Mouse (Mus musculus): ENCODE results near the gene Matn4. TPM values are rescaled to one million over a fixed set of nuclear protein-coding genes. Genes with fewer than 3 reads are reported as not detected.

Gene Matn4
- polyA plus RNA-seq, 1 experiment: 0.82 TPM

GRCm38 (mm10) chr2:164431676-164432465, 26.9 kb upstream of the Matn4 start:
- Histone ChIP-seq H3K27ac (ENCODE audit: insufficient read depth, low read length) (no peak overlapping the region), H3K4me3 (ENCODE audit: extremely low read depth, insufficient read depth, insufficient read length) (no peak overlapping the region), H3K4me1 (ENCODE audit: control insufficient read depth, insufficient read depth, insufficient read length) (peaks cover 23% of the 10 kb centered on the region; the same call in 1 of the 2 replicates), H3K27me3 (ENCODE audit: control insufficient read depth, insufficient read depth, low read length) (no peaks in the 10 kb centered on the region), H3K36me3 (ENCODE audit: control insufficient read depth, insufficient read depth, low read length) (peaks cover 27% of the 10 kb centered on the region)
- 80% methylated on average over 9 of the region's 9 CpGs for WGBS
- no peak for DNase-seq (ENCODE audit: low read depth in 1 of 2, low spot score in 2 of 2)
- TF ChIP-seq POLR2A (IDR thresholded peaks at IDR 0.05; ENCODE audit: low read depth, low read length) (no peak), CTCF (IDR thresholded peaks at IDR 0.05; ENCODE audit: extremely low read depth, insufficient read depth, insufficient read length, insufficient replicate concordance) (no peak)

- Histone ChIP-seq H3K27me3 (ENCODE audit: control insufficient read depth, insufficient read depth, low read length) (no peaks in the 10 kb centered on the region), H3K4me3 (ENCODE audit: extremely low read depth, insufficient read depth, insufficient read length) (no peak overlapping the region), H3K4me1 (ENCODE audit: control insufficient read depth, insufficient read depth, insufficient read length) (peaks cover 14% of the 10 kb centered on the region; the same call in 1 of the 2 replicates), H3K36me3 (ENCODE audit: control insufficient read depth, insufficient read depth, low read length) (peaks cover 28% of the 10 kb centered on the region), H3K27ac (ENCODE audit: insufficient read depth, low read length) (no peak overlapping the region)
- 56% methylated on average over 7 of the region's 7 CpGs for WGBS
- no peak for DNase-seq (ENCODE audit: low read depth in 1 of 2, low spot score in 2 of 2)
- TF ChIP-seq POLR2A (IDR thresholded peaks at IDR 0.05; ENCODE audit: low read depth, low read length) (no peak), CTCF (IDR thresholded peaks at IDR 0.05; ENCODE audit: extremely low read depth, insufficient read depth, insufficient read length, insufficient replicate concordance) (no peak)
Observed at GRCm38 (mm10) chr2:164430697-164431096, 25.7 kb upstream of the Matn4 start.

GRCm38 (mm10) chr2:164429881-164430615, 25.1 kb upstream of the Matn4 start:
- 83% methylated on average over 15 of the region's 15 CpGs for WGBS
- Histone ChIP-seq H3K27ac (ENCODE audit: insufficient read depth, low read length) (no peak overlapping the region), H3K4me3 (ENCODE audit: extremely low read depth, insufficient read depth, insufficient read length) (no peak overlapping the region), H3K27me3 (ENCODE audit: control insufficient read depth, insufficient read depth, low read length) (no peaks in the 10 kb centered on the region), H3K4me1 (ENCODE audit: control insufficient read depth, insufficient read depth, insufficient read length) (peaks cover 7% of the 10 kb centered on the region; the same call in 1 of the 2 replicates), H3K36me3 (ENCODE audit: control insufficient read depth, insufficient read depth, low read length) (peaks cover 31% of the 10 kb centered on the region)
- DNase-seq (ENCODE audit: low read depth in 1 of 2, low spot score in 2 of 2): no peak
- TF ChIP-seq POLR2A (IDR thresholded peaks at IDR 0.05; ENCODE audit: low read depth, low read length) (no peak), CTCF (IDR thresholded peaks at IDR 0.05; ENCODE audit: extremely low read depth, insufficient read depth, insufficient read length, insufficient replicate concordance) (no peak)

GRCm38 (mm10) chr2:164428451-164428850, 23.5 kb upstream of the Matn4 start:
- TF ChIP-seq CTCF (IDR thresholded peaks at IDR 0.05; ENCODE audit: extremely low read depth, insufficient read depth, insufficient read length, insufficient replicate concordance): no peak
- TF ChIP-seq POLR2A (IDR thresholded peaks at IDR 0.05; ENCODE audit: low read depth, low read length): no peak
- WGBS: 86% methylated on average over 5 of the region's 5 CpGs
- Histone ChIP-seq H3K4me3 (ENCODE audit: extremely low read depth, insufficient read depth, insufficient read length) (no peak overlapping the region), H3K27ac (ENCODE audit: insufficient read depth, low read length) (no peak overlapping the region), H3K36me3 (ENCODE audit: control insufficient read depth, insufficient read depth, low read length) (peaks cover 33% of the 10 kb centered on the region), H3K4me1 (ENCODE audit: control insufficient read depth, insufficient read depth, insufficient read length) (peaks cover 4% of the 10 kb centered on the region; the same call in 1 of the 2 replicates), H3K27me3 (ENCODE audit: control insufficient read depth, insufficient read depth, low read length) (no peaks in the 10 kb centered on the region)
- DNase-seq (ENCODE audit: low read depth in 1 of 2, low spot score in 2 of 2): no peak

- peaks cover 33% of the 10 kb centered on the region for H3K36me3 ChIP-seq (ENCODE audit: control insufficient read depth, insufficient read depth, low read length)
- H3K4me3 ChIP-seq (ENCODE audit: extremely low read depth, insufficient read depth, insufficient read length): no peak overlapping the region
- no peaks in the 10 kb centered on the region for H3K27me3 ChIP-seq (ENCODE audit: control insufficient read depth, insufficient read depth, low read length)
- DNase-seq (ENCODE audit: low read depth in 1 of 2, low spot score in 2 of 2): no peak
- H3K4me1 ChIP-seq (ENCODE audit: control insufficient read depth, insufficient read depth, insufficient read length): peaks cover 11% of the 10 kb centered on the region; the same call in 1 of the 2 replicates
- H3K27ac ChIP-seq (ENCODE audit: insufficient read depth, low read length): no peak overlapping the region
- TF ChIP-seq CTCF (IDR thresholded peaks at IDR 0.05; ENCODE audit: extremely low read depth, insufficient read depth, insufficient read length, insufficient replicate concordance) (no peak), POLR2A (IDR thresholded peaks at IDR 0.05; ENCODE audit: low read depth, low read length) (no peak)
- WGBS: 86% methylated on average over 5 of the region's 5 CpGs
Observed at GRCm38 (mm10) chr2:164426952-164427351, 22.0 kb upstream of the Matn4 start.

GRCm38 (mm10) chr2:164426121-164426520, 21.2 kb upstream of the Matn4 start:
- WGBS: 75% methylated on average over 12 of the region's 12 CpGs
- H3K4me1 ChIP-seq (ENCODE audit: control insufficient read depth, insufficient read depth, insufficient read length): peaks cover 18% of the 10 kb centered on the region; the same call in 1 of the 2 replicates
- H3K36me3 ChIP-seq (ENCODE audit: control insufficient read depth, insufficient read depth, low read length): peaks cover 33% of the 10 kb centered on the region
- H3K27ac ChIP-seq (ENCODE audit: insufficient read depth, low read length): no peak overlapping the region
- TF ChIP-seq POLR2A (IDR thresholded peaks at IDR 0.05; ENCODE audit: low read depth, low read length) (no peak), CTCF (IDR thresholded peaks at IDR 0.05; ENCODE audit: extremely low read depth, insufficient read depth, insufficient read length, insufficient replicate concordance) (no peak)
- DNase-seq (ENCODE audit: low read depth in 1 of 2, low spot score in 2 of 2): no peak
- H3K4me3 ChIP-seq (ENCODE audit: extremely low read depth, insufficient read depth, insufficient read length): no peak overlapping the region
- no peaks in the 10 kb centered on the region for H3K27me3 ChIP-seq (ENCODE audit: control insufficient read depth, insufficient read depth, low read length)
